In genomic region chr2:64987782-64988181, GRCm38 (mm10) we compare ENCODE assay signal across 16 mouse cellular contexts. TPM values are rescaled to one million over a fixed set of nuclear protein-coding genes. Genes with fewer than 3 reads are reported as not detected.
"Had no signal": no experiment of that assay in that cellular context is flagged by ENCODE, and none has a peak within 500 bp of the region (broad histone marks: within the 10 kb centered on the region; RNA-seq: fewer than 3 reads in every experiment).

No protein-coding gene starts in this region.

- H3K9ac ChIP-seq: limb, embryonic 12.5 days; liver, embryonic 14.5 days; neural tube, embryonic 15.5 days had no signal

- H3K27ac ChIP-seq: kidney, postnatal 0 days; limb, embryonic 12.5 days; liver, embryonic 14.5 days; neural tube, embryonic 15.5 days had no signal

- DNase-seq: kidney, postnatal 36 days; layer of hippocampus, adult 9-11 months; layer of hippocampus, postnatal 36 days; liver; lung, adult 18-20 months; midbrain, embryonic 14.5 days; right cerebral cortex, adult 18-20 months; right cerebral cortex, postnatal 25 days; thymus, adult 18-20 months; thymus, postnatal 25 days had no signal

- H3K36me3 ChIP-seq: limb, embryonic 12.5 days; neural tube, embryonic 15.5 days had no signal

- H3K4me3 ChIP-seq: limb, embryonic 12.5 days; myocyte; neural tube, embryonic 15.5 days had no signal

- H3K9me3 ChIP-seq: neural tube, embryonic 15.5 days had no signal

- H3K4me1 ChIP-seq: limb, embryonic 12.5 days; neural tube, embryonic 15.5 days had no signal

- H3K4me2 ChIP-seq: limb, embryonic 12.5 days; neural tube, embryonic 15.5 days had no signal

- H3K27me3 ChIP-seq: limb, embryonic 12.5 days; neural tube, embryonic 15.5 days had no signal

RNA-seq across cellular contexts. Expression of gene Grb14, which starts 37.0 kb away (rescaled TPM):
- total RNA-seq: megakaryocyte-erythroid progenitor cell, adult 5-6 weeks had no signal
